Mouse (Mus musculus) heart, postnatal 10 days (tissue): ENCODE measurements around the gene Tdrd12. TPM values are rescaled to one million over a fixed set of nuclear protein-coding genes. Genes with fewer than 3 reads are reported as not detected.
"Not testable (repeated sequence)": the region's sequence is repeated elsewhere in the genome, so short reads cannot be mapped to it uniquely, and the experiment has no call there.

Experiments used
- DNase-seq, 2 experiments: peaks; one replicate each; pipeline ENCODE4 v3.0.0; 2021
- intact Hi-C: fragments of 180-260 bp; cut with DNase I; formaldehyde crosslinking; loops from one replicate; pipeline ENCODE4 v1.15.1; 2025
- total RNA-seq, 2 experiments: library from RNA; stranded (reverse); gene quantifications; 2 replicates each; pipeline ENCODE4 v1.2.3; 2021

Gene Tdrd12
- total RNA-seq, result 1 to 10 TPM in 1 of 2 experiments, under 1 TPM in 1; 0.60 to 1.3 TPM

DNA sequence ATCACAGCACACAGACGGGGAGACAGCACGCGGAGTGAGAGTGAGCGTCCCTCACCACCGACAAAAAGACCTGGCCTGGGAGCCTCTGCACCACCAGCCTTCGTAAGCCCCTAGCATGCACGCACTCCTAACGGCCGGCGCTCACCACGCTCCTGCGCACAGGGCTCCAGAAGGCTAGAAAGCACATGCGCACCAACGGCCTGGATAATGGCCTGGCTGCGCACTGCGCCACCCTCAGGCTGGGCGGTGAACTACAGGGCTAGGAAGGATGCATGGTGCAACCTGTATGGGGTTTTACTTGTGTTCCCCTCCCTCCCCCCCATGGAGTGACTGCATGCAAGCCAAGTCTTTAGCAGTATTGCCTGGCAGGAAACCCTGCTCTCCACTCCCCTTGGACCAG, at the start of gene Tdrd12:
Tdrd12 (minus strand) TSS at position 184 of the 400 bp plus-strand sequence.
- DNase-seq, result no peak
- intact Hi-C loops, result no loop called here

DNA sequence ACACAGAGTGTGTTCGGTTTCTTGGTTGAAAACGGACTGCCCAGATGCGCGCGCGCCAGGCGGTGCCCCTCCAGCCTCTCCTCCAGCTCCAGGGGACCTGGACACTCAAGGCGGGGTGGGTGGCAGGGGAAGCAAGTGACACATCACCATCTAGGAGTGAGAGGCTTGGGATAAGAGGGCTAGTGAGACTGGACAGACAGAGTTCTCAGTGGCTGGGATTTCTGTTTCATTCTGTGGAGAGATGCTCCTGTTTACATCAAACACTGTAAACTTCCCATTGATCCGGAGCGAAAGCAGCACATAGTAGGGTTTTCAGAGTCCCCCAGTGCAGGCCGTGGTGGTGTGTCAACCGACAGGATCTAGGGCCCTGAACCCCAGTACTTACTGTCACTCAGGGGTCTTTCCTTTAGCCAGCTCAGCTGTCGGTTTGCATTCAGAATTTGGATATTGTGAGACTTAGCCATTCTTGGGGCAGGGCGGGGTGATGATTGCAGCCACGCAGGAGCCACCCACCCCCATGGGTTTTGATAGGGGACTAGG, 49.4 kb upstream of the Tdrd12 start:
- intact Hi-C loops, result no loop called here
- DNase-seq, result peak in 1 of 2 experiments; percentile 3

DNA sequence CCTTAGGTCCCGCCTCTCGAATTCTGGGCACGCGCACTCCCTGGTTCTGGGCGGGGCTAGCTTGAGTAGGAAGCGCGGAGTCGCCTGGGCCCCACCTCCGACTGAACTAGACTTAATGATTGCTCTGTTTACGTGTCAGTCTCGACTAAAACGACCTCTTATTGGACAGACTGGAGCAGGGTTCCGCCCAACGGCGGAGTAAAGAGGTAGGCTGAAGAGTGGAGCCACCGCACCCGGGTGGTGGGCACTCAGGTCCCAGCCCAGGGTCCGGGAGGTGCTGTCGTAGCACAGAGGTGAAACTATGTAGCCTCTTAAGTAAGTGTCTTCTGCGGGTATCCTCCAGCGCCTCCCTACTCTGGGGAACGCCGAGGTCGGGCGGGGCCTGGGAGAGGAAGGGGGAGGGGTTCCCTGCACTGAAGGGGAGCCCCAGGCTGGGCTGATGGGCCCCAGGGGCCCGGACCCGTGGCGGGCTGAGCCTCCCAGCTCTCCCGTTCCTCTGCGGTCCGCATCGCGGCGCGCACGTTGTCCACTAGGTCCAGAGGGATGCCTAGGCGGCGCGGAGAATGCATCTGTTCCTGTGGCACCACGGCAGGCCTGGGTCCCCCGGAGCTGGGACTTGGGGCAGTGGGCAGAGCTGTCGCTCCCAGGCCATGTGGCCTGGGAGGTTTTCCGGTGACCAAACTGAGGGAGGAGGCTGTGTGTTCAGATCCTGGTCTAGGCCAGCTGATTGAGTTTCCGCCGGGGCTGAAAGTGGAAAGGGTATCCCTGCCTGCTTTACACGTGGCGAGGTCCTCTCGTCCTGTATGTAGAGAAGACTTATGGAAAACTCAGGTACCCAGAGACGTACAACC, 48.7 kb upstream of the Tdrd12 start, which contains the start of gene Ankrd27:
Ankrd27 (plus strand) TSS at position 190 of the 851 bp plus-strand sequence.
- DNase-seq, result peak; percentile 97 to 98
- intact Hi-C loops, result no loop called here

DNA sequence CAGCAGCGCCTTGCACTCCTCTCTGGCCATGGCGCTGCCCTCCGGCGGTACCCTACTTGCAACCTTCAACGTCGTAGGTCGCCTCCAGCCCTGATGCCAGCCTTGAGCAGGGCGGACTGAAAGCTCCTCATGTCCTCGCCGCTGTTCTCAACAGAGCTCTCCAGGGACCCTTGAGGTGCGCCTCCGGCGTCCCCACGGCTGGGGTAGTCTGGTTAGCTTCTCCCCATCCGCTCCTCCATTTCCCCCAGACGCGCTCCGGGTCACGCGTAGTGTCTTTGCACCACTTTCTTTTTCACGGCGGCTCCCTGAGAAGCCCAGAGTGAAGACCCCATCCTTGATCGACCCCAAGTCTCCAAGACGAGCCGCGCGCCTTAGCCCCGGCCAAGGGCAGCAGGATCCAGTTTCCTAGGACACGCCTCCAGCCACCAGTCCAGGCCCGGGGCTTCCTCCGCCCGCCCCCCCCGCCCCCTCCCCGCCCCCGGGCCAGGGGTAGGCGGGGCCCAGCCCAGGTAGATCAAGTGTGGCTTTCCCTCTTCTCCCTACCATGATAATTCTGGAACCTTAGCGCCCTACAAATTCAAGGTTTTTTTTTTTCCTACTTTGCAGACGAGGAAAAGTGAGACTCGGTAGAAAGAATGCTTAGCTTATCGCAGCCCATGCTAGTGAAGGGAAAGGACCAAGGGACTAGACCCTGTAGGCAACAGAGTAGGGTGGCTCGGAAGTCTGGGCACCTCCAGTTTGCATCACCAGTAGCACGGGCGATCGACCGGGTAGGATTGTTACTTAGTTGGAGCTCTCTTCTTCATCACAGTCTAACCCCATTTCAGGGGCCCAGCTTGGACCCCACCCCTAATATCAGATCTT, 47.9 kb upstream of the Tdrd12 start, which contains the start of gene Rgs9bp:
Rgs9bp (minus strand) TSS at position 392 of the 864 bp plus-strand sequence.
- DNase-seq, result peak; percentile 46 to 47
- intact Hi-C loops, result no loop called here

DNA sequence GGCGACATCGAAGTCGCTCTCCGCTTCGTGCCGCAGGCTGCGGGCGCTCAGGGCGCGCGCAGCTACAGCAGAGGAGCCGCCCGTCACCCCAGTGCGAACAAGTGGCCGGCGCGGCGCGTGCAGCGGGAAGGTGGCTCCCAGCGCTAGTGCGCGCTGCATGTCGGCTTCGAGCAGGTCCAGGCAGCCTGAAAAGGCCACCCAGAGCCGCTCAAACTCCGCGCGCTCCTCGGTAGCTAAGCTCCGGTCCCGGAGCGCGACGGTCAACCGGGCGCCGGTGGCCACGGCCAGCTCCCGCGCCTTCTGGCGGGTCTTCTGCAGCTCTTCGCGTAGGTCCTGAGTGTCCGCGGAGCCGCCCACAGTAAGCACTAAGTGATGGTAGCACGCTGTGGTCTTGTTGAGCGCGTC, 47.2 kb upstream of the Tdrd12 start:
- peak; percentile 38 to 47 for DNase-seq
- intact Hi-C loops, result no loop called here

DNA sequence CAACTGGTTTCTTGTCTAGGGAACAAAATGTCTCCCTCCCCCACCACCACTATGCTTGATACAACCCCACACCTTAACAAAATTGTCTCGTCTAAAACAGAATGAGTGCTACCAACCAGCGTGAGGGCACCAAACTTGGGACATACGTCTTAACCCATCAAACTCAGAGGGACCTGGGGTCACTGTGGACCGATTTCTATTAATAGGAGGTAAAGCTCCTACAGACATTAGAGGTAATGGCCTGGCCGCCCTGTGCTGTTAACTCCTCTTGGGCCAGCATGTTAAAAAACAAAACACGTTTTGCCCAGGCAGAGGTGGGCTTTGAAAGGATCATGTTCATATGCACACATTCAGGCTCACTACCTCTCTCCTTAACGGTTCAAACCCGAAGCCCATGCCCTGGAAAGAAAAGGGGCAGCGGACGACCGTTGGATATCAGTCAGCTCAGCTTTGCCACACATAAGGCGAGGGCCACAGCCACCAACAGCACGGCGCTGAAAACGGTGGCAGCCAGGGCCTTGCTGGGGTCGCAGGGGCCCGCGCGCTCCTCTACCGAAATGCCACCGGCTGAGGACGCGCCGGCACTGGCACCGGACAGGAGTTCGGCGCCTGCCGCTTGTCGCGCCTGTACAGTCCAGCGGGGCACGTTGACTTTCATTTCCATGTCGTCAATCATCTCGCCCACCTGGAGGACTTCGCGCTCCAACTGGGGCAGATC, 46.7 kb upstream of the Tdrd12 start:
- intact Hi-C loops, result no loop called here
- peak in 1 of 2 experiments; percentile 12 for DNase-seq

DNA sequence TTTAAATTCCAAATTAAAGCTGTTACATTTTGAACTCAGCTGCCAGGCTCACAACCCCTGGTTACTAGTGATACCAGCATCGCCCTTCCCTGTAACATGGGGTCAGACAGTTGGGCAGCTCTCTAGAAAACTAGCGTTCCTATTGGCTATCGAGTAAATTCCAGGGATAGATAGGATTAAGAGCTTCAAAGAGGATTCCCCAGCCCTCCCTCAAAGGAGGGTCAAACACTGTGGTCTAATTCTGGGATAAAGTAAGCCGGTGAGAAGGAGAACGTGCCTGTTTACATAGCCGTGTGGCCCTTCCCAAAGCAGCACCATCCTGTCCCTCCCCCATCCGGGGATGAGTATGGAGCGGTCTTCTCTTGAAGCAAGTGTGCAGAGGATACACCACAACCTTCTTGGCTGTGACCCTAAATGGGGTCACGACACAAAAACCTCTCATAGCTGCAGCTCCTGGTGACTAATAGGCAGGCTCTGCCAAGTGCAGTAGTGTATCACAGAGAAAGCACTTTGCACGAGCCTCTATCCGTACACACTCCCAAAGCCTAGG, 46.0 kb upstream of the Tdrd12 start:
- intact Hi-C loops, result no loop called here
- no peak for DNase-seq

DNA sequence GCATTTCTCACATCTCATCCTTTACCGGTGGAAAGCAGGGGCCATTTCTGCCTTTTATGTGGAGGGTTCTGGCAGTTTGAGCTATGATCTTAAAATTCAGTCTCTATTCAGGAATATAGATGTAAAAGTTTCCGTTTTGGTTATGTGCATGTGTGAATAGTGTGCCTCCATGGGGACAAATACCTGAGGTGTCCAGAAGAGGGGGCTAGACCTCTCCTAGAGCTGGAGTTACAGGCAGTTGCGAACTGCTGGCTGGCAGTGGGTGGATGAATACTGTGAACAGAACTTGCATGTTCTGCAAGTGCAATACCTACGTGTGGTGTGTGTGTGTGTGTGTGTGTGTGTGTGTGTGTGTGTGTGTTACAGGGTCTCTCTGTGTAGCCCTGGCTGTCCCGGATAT, 45.2 kb upstream of the Tdrd12 start:
- no peak for DNase-seq
- intact Hi-C loops, result no loop called here

DNA sequence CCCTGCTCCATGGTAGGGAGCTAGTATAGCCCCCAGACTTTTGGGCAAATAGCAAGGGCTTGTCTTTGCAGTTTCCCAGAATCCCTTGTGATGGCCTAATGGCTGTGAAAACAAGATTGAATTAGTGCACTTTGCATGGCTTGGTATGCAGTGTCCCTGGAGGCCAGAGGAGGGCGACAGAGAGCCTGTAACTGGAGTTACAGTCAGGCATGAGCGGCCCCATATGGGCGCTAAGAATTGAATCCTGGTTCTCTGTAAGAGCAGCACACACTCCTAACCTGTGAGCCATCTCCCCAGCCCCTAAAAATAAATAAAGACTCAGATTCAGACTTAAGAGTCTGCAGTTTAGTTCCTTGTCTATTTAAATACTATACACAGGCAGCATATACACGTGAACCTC, 42.3 kb upstream of the Tdrd12 start:
- intact Hi-C loops, result no loop called here
- peak; percentile 13 to 59 for DNase-seq

DNA sequence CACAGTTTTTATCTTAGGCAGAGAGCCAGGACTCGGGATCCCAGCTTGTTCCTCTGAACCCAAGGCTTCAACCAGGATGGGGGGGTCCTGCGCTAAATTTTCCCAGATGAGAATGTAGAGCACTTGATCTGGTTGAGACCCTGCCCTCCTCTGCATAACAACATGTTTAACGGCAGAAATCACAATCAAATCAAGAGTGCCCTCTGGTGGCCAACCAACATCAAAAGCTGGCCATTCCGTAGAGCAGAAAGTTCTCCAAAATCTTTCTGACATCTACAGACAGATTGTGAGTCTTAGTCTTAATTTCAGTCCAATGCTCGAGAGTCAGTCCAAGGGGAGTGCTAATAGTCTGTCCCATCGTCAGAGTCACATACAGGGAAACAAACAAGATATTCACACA, 33.3 kb upstream of the Tdrd12 start:
- intact Hi-C loops, result loop anchor here (2.0 kb wide), 1 partner anchor 16 kb away; no protein-coding TSS in a partner anchor
- not testable (repeated sequence) for DNase-seq

DNA sequence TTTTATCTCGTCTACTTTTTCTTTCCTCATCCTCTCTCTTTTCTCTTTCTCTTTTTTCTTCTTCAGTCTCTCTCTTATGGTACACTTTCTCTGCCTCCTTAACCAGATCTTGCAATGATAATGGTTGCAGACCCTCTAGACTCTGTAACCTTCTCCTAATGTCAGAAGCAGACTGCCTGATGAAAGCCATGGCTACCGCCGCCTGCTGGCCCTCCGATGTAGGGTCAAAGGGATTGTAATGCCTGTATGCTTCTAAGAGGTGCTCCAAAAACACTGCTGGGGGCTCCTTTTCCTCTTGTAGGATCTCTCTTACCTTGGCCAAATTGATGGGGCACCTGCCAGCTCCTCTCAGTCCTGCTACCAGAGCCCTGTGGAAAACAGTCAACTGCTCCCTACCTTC, 32.2 kb upstream of the Tdrd12 start:
- not testable (repeated sequence) for DNase-seq
- intact Hi-C loops, result loop anchor here (2.0 kb wide), 1 partner anchor 15 kb away; no protein-coding TSS in a partner anchor

DNA sequence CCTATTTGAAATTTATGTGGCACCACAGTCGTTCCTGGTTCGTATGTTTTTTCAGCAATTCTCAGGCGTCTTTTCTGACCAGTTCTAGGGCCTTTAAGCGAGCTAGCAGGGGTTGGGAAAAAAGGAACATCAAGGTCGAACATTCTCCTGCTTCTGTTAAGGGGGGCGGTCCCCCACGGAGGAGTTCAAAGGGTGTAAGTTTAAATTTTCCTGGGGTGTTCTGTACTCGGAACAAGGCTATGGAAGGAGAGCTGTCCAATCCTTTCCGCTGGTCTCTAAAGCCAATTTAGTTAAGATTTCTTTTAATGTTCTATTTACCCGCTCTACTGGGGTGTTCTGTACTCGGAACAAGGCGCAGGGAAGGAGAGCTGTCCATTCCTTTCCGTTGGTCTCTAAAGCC, 28.4 kb upstream of the Tdrd12 start:
- DNase-seq, intact Hi-C loops: not testable (repeated sequence)

DNA sequence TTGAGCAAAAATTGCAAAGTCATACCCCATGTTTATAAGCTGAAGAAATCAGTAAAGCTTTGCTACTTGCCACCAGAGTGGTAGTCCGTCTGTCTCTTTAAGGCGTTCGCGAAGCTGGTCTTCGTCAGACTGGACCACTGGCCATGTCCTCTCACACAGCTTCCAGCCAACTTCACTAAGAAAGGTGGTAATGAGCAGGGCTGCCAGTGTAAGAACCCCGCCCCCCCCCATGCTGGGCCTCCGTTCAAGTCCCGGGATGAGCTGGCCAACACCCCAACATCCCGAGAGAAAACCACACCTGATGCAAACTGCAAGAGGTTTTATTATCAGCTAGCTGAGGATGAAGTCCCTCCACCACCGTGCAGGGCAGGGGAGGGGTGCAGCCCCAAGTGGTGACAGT, 27.3 kb upstream of the Tdrd12 start:
- DNase-seq, intact Hi-C loops: not testable (repeated sequence)

DNA sequence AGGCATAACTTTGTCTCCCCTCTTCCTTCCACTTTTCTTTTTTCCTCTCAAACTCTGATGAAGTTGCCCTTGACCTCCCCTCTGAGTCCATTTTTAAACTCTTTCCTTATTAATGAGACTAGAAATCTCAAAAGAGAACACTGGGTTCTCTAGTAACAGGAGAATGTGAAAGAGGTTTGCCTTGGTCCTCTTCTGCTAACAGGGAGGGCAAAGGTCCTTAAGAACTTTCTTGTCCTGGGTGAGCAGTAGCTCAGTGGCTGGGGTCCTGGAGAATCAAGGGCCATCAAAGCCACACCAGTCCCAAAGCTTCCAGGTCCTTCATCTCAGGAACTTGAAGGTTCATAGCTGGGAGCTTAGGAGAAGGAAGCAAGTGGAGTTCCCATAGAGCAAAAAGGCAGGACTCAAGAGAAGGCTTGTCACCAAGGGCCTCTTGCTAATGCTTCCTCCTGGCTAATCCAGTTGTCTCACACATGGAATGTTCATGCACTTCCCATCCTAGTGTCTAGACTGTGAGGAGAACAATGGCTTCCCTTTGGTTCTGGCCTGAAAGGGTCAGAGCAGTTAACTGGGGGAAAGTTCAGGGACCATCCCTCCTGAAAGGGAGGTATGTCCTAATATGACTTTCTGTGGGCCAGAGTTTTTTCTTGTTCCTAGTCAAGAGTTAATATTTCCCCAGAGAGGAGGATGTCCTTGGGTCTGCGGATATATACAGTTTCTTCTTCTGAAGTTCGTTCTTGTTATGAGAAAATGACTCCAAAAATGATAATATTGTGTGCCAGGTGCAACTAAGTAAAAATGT, 26.7 kb upstream of the Tdrd12 start:
- intact Hi-C loops, result no loop called here
- no peak for DNase-seq

DNA sequence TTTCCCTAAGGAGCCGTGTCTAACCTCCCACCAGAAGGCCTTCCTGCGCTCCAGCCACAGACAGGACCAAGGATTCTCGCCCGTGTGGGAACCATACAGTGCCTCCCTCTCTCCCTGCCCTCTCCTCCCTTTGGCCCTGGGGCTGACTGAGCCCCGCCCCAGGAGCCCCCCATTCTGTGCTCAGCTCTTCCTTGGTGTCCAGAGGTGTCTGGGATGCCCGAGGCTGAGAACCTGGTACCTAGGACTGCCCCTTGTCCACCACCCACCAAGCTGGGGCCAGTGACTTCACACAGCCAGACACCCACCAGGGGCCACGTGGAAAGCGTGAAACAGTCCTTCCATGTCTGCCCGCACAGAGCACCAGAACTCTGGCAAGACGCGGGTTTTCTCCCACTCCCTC, 25.5 kb upstream of the Tdrd12 start:
- DNase-seq, result no peak
- intact Hi-C loops, result no loop called here

DNA sequence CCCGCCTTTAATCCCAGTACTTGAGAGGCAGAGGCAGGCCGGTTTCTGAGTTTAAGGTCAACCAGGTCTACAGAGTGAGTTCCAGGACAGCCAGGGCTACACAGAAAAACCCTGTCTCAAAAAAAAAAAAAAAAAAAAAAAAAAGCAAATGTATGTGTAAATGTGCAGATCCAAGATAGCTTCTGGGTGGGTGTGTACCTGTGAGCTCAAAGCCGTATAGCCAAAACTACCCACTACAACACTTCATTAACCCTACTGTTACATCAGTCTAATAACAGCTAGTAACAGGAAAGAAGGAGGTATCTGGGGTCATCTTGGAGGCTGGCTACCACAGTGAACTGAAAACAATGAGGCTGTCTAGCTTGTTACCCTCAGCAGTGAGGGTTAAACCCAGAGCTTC, 22.3 kb upstream of the Tdrd12 start:
- DNase-seq, result no peak
- intact Hi-C loops, result no loop called here

DNA sequence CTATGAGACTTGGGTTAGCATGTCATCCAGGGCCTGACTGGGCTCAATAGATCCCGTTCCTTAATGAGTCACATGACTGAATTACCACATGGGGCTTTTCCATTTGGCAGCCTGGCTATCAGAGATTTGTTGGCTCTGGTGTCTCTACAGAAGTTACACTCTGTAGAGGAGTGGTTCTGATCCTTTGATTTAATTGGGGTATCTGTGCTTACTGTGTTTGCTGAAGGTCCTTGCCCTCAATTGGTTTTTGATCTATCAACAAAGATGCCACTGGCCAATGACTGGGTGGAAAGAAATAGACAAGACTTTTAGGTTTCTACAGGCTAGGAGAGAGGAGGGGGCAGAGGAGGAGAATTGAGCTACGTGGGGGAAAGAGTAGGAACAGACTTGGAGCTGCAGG, 21.1 kb upstream of the Tdrd12 start:
- intact Hi-C loops, result no loop called here

DNA sequence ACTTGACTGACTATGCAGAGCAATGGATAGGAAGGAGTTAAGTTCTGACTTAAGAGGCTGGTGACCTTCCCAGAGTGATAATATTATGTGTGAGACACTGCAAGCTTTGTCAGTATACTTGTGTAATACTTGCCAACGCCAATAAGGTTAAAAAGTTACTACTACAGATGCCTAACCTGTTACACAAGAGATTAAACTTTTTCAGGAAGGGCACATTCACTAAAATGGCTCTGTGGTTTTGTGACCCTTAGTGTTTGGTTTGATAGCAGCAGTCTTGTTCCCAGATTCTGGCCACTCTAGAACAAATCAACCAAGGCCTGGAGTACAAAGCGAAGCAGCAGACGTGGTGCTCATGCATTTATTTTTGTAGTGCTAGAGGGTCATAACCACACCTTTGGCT, 20.0 kb upstream of the Tdrd12 start:
- DNase-seq, result no peak
- intact Hi-C loops, result no loop called here

More for the DNA sequence above, 21.1 kb upstream of the Tdrd12 start:
- no peak for DNase-seq

DNA sequence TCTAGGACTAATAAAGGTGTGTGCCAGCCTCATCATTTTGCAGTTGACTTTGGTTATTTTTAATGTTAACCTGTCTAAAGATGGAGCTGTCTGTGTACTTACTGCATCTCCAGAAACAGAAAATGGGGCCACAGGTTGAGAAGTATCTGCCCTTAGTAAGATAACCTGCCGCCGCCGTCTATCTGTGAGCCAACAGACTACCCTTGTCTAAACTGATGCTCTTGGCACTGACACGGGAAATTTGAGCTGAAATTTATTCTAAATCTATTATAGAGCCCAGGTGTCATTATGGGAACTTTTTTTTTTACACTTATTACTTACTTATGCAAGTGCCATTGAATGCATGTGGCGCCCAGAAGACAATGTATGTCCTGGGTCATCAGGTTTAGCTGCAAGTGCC, 19.4 kb upstream of the Tdrd12 start:
- intact Hi-C loops, result no loop called here
- no peak for DNase-seq
